Mouse (Mus musculus): ENCODE results near the gene Olfr1493-ps1. TPM values are rescaled to one million over a fixed set of nuclear protein-coding genes. Genes with fewer than 3 reads are reported as not detected.

Olfr1493-ps1 gene
- not detected in 2 replicates for polyA plus RNA-seq (2014; fragmentation: Nextera tagmentation; extraction: Ambion mirVana)

GRCm38 (mm10) chr19:13722978-13723377 is at the start of gene Olfr1493-ps1:
Gene Olfr1493-ps1, plus strand, starts transcription at chr19:13723278.
- 72% methylated on average over 2 of the region's 2 CpGs for WGBS
- H3K4me1 ChIP-seq (replicated peaks; ENCODE audit: control insufficient read depth, insufficient read depth, low read length): no peaks in the 10 kb centered on the region
- no peaks in the 10 kb centered on the region for H3K36me3 ChIP-seq (ENCODE audit: control insufficient read depth, insufficient read depth, low read length)

GRCm38 (mm10) chr19:13696968-13697367 is 26.1 kb upstream of the Olfr1493-ps1 start, which contains the start of gene Olfr1491:
Gene Olfr1491, plus strand, starts transcription at chr19:13697268.
- Histone ChIP-seq H3K9me3 (ENCODE audit: control insufficient read depth, low read length) (no peaks in the 10 kb centered on the region), H3K4me2 (ENCODE audit: low read depth, low read length, severe bottlenecking) (no peak within 1 kb of the TSS), H3K36me3 (ENCODE audit: control insufficient read depth, insufficient read depth, low read length) (no peaks in the 10 kb centered on the region), H3K27me3 (ENCODE audit: control insufficient read depth, insufficient read depth, low read length) (no peaks in the 10 kb centered on the region), H3K4me3 (ENCODE audit: low read depth, low read length) (no peak within 1 kb of the TSS), H3K27ac (ENCODE audit: low read depth, low read length) (no peak within 1 kb of the TSS), H3K9ac (ENCODE audit: low read length) (no peak within 1 kb of the TSS), H3K4me1 (replicated peaks; ENCODE audit: control insufficient read depth, insufficient read depth, low read length) (no peaks in the 10 kb centered on the region)
- no peak for ATAC-seq (replicated peaks; ENCODE audit: low FRiP score)
- no peak for DNase-seq (ENCODE audit: low spot score)
- WGBS: 80% methylated on average over 3 of the region's 3 CpGs

More at GRCm38 (mm10) chr19:13722978-13723377, at the start of gene Olfr1493-ps1:
- Histone ChIP-seq H3K4me2 (ENCODE audit: low read depth, low read length, severe bottlenecking) (no peak within 1 kb of the TSS), H3K9me3 (ENCODE audit: control insufficient read depth, low read length) (no peaks in the 10 kb centered on the region), H3K4me3 (ENCODE audit: low read depth, low read length) (no peak within 1 kb of the TSS), H3K27ac (ENCODE audit: low read depth, low read length) (no peak within 1 kb of the TSS), H3K27me3 (ENCODE audit: control insufficient read depth, insufficient read depth, low read length) (no peaks in the 10 kb centered on the region), H3K9ac (ENCODE audit: low read length) (no peak within 1 kb of the TSS)
- DNase-seq (ENCODE audit: low spot score): no peak
- no peak for ATAC-seq (replicated peaks; ENCODE audit: low FRiP score)

GRCm38 (mm10) chr19:13739428-13739827 is 16.4 kb downstream of the Olfr1493-ps1 start, which contains the start of gene Olfr1494:
Gene Olfr1494, plus strand, starts transcription at chr19:13739728.
- no peak within 1 kb of the TSS for H3K27ac ChIP-seq (ENCODE audit: low read depth, low read length)
- 90% methylated on average over 4 of the region's 4 CpGs for WGBS
- H3K9me3 ChIP-seq (ENCODE audit: control insufficient read depth, low read length): no peaks in the 10 kb centered on the region
- DNase-seq (ENCODE audit: low spot score) (no peak), ATAC-seq (replicated peaks; ENCODE audit: low FRiP score) (no peak)
- no peak within 1 kb of the TSS for H3K9ac ChIP-seq (ENCODE audit: low read length)
- no peak within 1 kb of the TSS for H3K4me2 ChIP-seq (ENCODE audit: low read depth, low read length, severe bottlenecking)
- H3K4me3 ChIP-seq (ENCODE audit: low read depth, low read length): no peak within 1 kb of the TSS
- H3K4me1 ChIP-seq (replicated peaks; ENCODE audit: control insufficient read depth, insufficient read depth, low read length): no peaks in the 10 kb centered on the region
- H3K36me3 ChIP-seq (ENCODE audit: control insufficient read depth, insufficient read depth, low read length): no peaks in the 10 kb centered on the region
- H3K27me3 ChIP-seq (ENCODE audit: control insufficient read depth, insufficient read depth, low read length): no peaks in the 10 kb centered on the region

- no peaks in the 10 kb centered on the region for H3K4me1 ChIP-seq (replicated peaks; ENCODE audit: control insufficient read depth, insufficient read depth, low read length)
- no peak overlapping the region for H3K27ac ChIP-seq (ENCODE audit: low read depth, low read length)
- no peaks in the 10 kb centered on the region for H3K9me3 ChIP-seq (ENCODE audit: control insufficient read depth, low read length)
- DNase-seq (ENCODE audit: low spot score) (no peak), ATAC-seq (replicated peaks; ENCODE audit: low FRiP score) (no peak)
- no peaks in the 10 kb centered on the region for H3K27me3 ChIP-seq (ENCODE audit: control insufficient read depth, insufficient read depth, low read length)
- no peaks in the 10 kb centered on the region for H3K36me3 ChIP-seq (ENCODE audit: control insufficient read depth, insufficient read depth, low read length)
- WGBS: 80% methylated on average over 1 of the region's 1 CpGs
- no peak overlapping the region for H3K4me3 ChIP-seq (ENCODE audit: low read depth, low read length)
- no peak overlapping the region for H3K9ac ChIP-seq (ENCODE audit: low read length)
- H3K4me2 ChIP-seq (ENCODE audit: low read depth, low read length, severe bottlenecking): no peak overlapping the region
Observed at GRCm38 (mm10) chr19:13749366-13749765, 26.3 kb downstream of the Olfr1493-ps1 start.

- H3K9ac ChIP-seq (ENCODE audit: low read length): no peak within 1 kb of the TSS
- ATAC-seq (replicated peaks; ENCODE audit: low FRiP score) (no peak), DNase-seq (ENCODE audit: low spot score) (no peak)
- 89% methylated on average over 3 of the region's 3 CpGs for WGBS
- no peaks in the 10 kb centered on the region for H3K36me3 ChIP-seq (ENCODE audit: control insufficient read depth, insufficient read depth, low read length)
- H3K27me3 ChIP-seq (ENCODE audit: control insufficient read depth, insufficient read depth, low read length): no peaks in the 10 kb centered on the region
- H3K27ac ChIP-seq (ENCODE audit: low read depth, low read length): no peak within 1 kb of the TSS
- H3K4me1 ChIP-seq (replicated peaks; ENCODE audit: control insufficient read depth, insufficient read depth, low read length): no peaks in the 10 kb centered on the region
- H3K4me3 ChIP-seq (ENCODE audit: low read depth, low read length): no peak within 1 kb of the TSS
- H3K4me2 ChIP-seq (ENCODE audit: low read depth, low read length, severe bottlenecking): no peak within 1 kb of the TSS
- no peaks in the 10 kb centered on the region for H3K9me3 ChIP-seq (ENCODE audit: control insufficient read depth, low read length)
Observed at GRCm38 (mm10) chr19:13764306-13764705, 41.2 kb downstream of the Olfr1493-ps1 start, which contains the start of gene Olfr1495. Gene Olfr1495, plus strand, starts transcription at chr19:13764606.

GRCm38 (mm10) chr19:13768565-13769276 is 45.6 kb downstream of the Olfr1493-ps1 start:
- no peak for DNase-seq (ENCODE audit: low spot score)
- no peak for ATAC-seq (replicated peaks; ENCODE audit: low FRiP score)
- Histone ChIP-seq H3K4me1 (replicated peaks; ENCODE audit: control insufficient read depth, insufficient read depth, low read length) (no peaks in the 10 kb centered on the region), H3K4me3 (ENCODE audit: low read depth, low read length) (no peak overlapping the region), H3K27ac (ENCODE audit: low read depth, low read length) (no peak overlapping the region), H3K36me3 (ENCODE audit: control insufficient read depth, insufficient read depth, low read length) (no peaks in the 10 kb centered on the region), H3K27me3 (ENCODE audit: control insufficient read depth, insufficient read depth, low read length) (no peaks in the 10 kb centered on the region), H3K9ac (ENCODE audit: low read length) (no peak overlapping the region), H3K4me2 (ENCODE audit: low read depth, low read length, severe bottlenecking) (no peak overlapping the region), H3K9me3 (ENCODE audit: control insufficient read depth, low read length) (no peaks in the 10 kb centered on the region)
- 91% methylated on average over 9 of the region's 9 CpGs for WGBS

- DNase-seq (ENCODE audit: low spot score) (no peak), ATAC-seq (replicated peaks; ENCODE audit: low FRiP score) (no peak)
- Histone ChIP-seq H3K36me3 (ENCODE audit: control insufficient read depth, insufficient read depth, low read length) (no peaks in the 10 kb centered on the region), H3K4me1 (replicated peaks; ENCODE audit: control insufficient read depth, insufficient read depth, low read length) (no peaks in the 10 kb centered on the region), H3K4me2 (ENCODE audit: low read depth, low read length, severe bottlenecking) (no peak within 1 kb of the TSS), H3K4me3 (ENCODE audit: low read depth, low read length) (no peak within 1 kb of the TSS), H3K27ac (ENCODE audit: low read depth, low read length) (no peak within 1 kb of the TSS), H3K9me3 (ENCODE audit: control insufficient read depth, low read length) (no peaks in the 10 kb centered on the region), H3K9ac (ENCODE audit: low read length) (no peak within 1 kb of the TSS), H3K27me3 (ENCODE audit: control insufficient read depth, insufficient read depth, low read length) (no peaks in the 10 kb centered on the region)
- 80% methylated on average over 1 of the region's 1 CpGs for WGBS
Observed at GRCm38 (mm10) chr19:13777578-13777977, 54.5 kb downstream of the Olfr1493-ps1 start, which contains the start of gene Olfr1496. Gene Olfr1496, plus strand, starts transcription at chr19:13777878.

All from forebrain, embryonic 11.5 days (tissue).